In genomic region chr12:76095117-76096035, GRCm38 (mm10) we compare ENCODE assay signal across 8 mouse cellular contexts.
DNase-seq lines count a peak whose midpoint lies in the region.

No protein-coding gene starts in this region.

- H3K9me3 ChIP-seq in embryonic facial prominence, embryonic 10.5 days: peaks cover 6% of the 10 kb centered on the region; the same call in 1 of the 2 replicates

- H3K4me3 ChIP-seq in embryonic facial prominence, embryonic 10.5 days: no peak overlapping the region

- peak; percentile 56 for DNase-seq in kidney, postnatal 10 days
- no peak for DNase-seq in kidney, adult 9 months
- peak; percentile 46 for DNase-seq in embryonic facial prominence, embryonic 10.5 days (ENCODE audit: low spot score)
- peak; percentile 24 to 42 for DNase-seq in left cerebral cortex, postnatal 36 days (ENCODE audit: low spot score in 2 of 2)
- peak; percentile 29 for DNase-seq in right cerebral cortex, postnatal 25 days
- no peak for DNase-seq in layer of hippocampus, postnatal 36 days
- no peak for DNase-seq in adrenal gland, postnatal 4 days (ENCODE audit: low spot score in 2 of 2)
- DNase-seq in adrenal gland, adult 8-10 months: no peak

- peaks cover 8% of the 10 kb centered on the region for H3K4me1 ChIP-seq in embryonic facial prominence, embryonic 10.5 days

- 0 out of 2 replicates have a peak overlapping the region, but pooled peaks have one; percentile 15 for H3K27ac ChIP-seq in embryonic facial prominence, embryonic 10.5 days (replicated peaks)

- WGBS in embryonic facial prominence, embryonic 10.5 days: 59% methylated on average over 30 of the region's 30 CpGs

- intact Hi-C loops in left cerebral cortex, postnatal 36 days (cut with DNase I): no loop called here

- peaks cover 100% of the 10 kb centered on the region for H3K36me3 ChIP-seq in embryonic facial prominence, embryonic 10.5 days (replicated peaks)

- H3K27me3 ChIP-seq in embryonic facial prominence, embryonic 10.5 days (replicated peaks; ENCODE audit: low read depth, poor library complexity, severe bottlenecking): no peaks in the 10 kb centered on the region

Comparison
In these comparisons a context has a peak if more than half of its experiments do, and no peak if none do; other contexts are left out.
1. DNase-seq: peak in kidney, postnatal 10 days (single experiment), embryonic facial prominence, embryonic 10.5 days (single experiment), left cerebral cortex, postnatal 36 days (2 of 2) and right cerebral cortex, postnatal 25 days (single experiment); none in kidney, adult 9 months (single experiment), layer of hippocampus, postnatal 36 days (0 of 2), adrenal gland, postnatal 4 days (0 of 2) and adrenal gland, adult 8-10 months (single experiment).